Mouse (Mus musculus) liver, embryonic 13.5 days (tissue): ENCODE data around the gene Dgkh. TPM values are rescaled to one million over a fixed set of nuclear protein-coding genes. Genes with fewer than 3 reads are reported as not detected.

Experiments used
- ATAC-seq: fragments of 200-750 bp; cut with Nextera tagmentation; 2 replicates; pipeline ENCODE4 v1.8.0; 2017; ENCODE audit warnings: low read depth, mild to moderate bottlenecking, moderate number of reproducible peaks, moderate library complexity
- DNase-seq: peaks from one replicate; pipeline ENCODE4 v3.0.0; 2022
- H3K27ac ChIP-seq: fragments of 300-500 bp; sonication (generic); 2 replicates; pipeline ENCODE4 v1.5.1; 2015; ENCODE audit warnings: moderate library complexity, mild to moderate bottlenecking, inconsistent platforms
- H3K27me3 ChIP-seq: fragments of 300-500 bp; sonication (generic); 2 replicates; pipeline ENCODE4 v1.6.1; 2015; ENCODE audit warnings: mild to moderate bottlenecking, inconsistent platforms
- H3K36me3 ChIP-seq: fragments of 300-500 bp; sonication (generic); 2 replicates; pipeline ENCODE4 v1.6.1; 2015; ENCODE audit warnings: mild to moderate bottlenecking, inconsistent platforms
- H3K4me1 ChIP-seq: fragments of 300-500 bp; sonication (generic); replicated peaks from 2 replicates; pipeline ENCODE4 v1.6.1; 2015; ENCODE audit warnings: inconsistent platforms
- H3K4me2 ChIP-seq: fragments of 300-500 bp; sonication (generic); 2 replicates; pipeline ENCODE4 v1.6.1; 2015; ENCODE audit warnings: inconsistent platforms, mild to moderate bottlenecking, moderate library complexity
- H3K4me3 ChIP-seq: fragments of 300-500 bp; sonication (generic); replicated peaks from 2 replicates; pipeline ENCODE4 v1.5.1; 2015; ENCODE audit warnings: mild to moderate bottlenecking, inconsistent platforms
- H3K9ac ChIP-seq: fragments of 300-500 bp; sonication (generic); 2 replicates; pipeline ENCODE4 v1.6.1; 2015; ENCODE audit warnings: mild to moderate bottlenecking, inconsistent platforms
- H3K9me3 ChIP-seq: fragments of 300-500 bp; sonication (generic); replicated peaks from 2 replicates; pipeline ENCODE4 v1.6.1; 2016; ENCODE audit warnings: inconsistent platforms
- WGBS: fragments of 180-500 bp; shearing (Covaris S2); methylation state at CpG from one replicate; pipeline ENCODE4 v1.1.7; 2015; ENCODE audit not compliant: insufficient replicate concordance; 5-methylcytosine and 5-hydroxymethylcytosine counted together
- polyA plus RNA-seq: library from polyadenylated mRNA; unstranded; fragments of >200 nt; fragmentation: Nextera tagmentation; extraction: Ambion mirVana; gene quantifications from 2 replicates; pipeline ENCODE4 v1.2.1, GENCODE M21; 2015

Gene Dgkh
- polyA plus RNA-seq, 1 experiment from 2014 or later, result 0.36 TPM

DNA sequence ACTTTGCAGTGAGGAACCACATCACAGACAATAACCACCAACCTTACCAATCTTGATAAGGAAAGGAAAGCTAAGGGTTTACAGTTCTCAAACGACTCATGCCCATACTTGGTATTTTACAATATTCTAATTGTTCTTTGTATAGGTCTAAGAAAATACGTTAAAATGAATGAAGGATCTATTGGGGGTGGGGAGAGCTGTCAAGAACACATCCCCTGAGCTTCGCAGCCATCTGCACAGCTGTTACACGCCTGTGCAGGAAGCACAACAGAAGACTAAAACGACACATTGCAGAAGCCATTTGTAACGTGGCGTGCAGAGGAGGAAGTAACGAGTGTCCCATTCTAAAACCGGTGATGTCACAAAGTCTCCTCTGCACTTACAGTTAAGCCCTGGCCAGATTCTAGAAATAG lies 113.7 kb downstream of the Dgkh start:
- H3K36me3 ChIP-seq, result no peaks in the 10 kb centered on the region
- no peak overlapping the region for H3K9ac ChIP-seq
- WGBS, result 52% methylated on average over 9 of the region's 9 CpGs
- H3K4me3 ChIP-seq, result no peak overlapping the region
- H3K27ac ChIP-seq, result no peak overlapping the region
- H3K9me3 ChIP-seq, result no peaks in the 10 kb centered on the region
- no peaks in the 10 kb centered on the region for H3K27me3 ChIP-seq
- ATAC-seq (no peak), DNase-seq (no peak)
- no peaks in the 10 kb centered on the region for H3K4me1 ChIP-seq
- no peak overlapping the region for H3K4me2 ChIP-seq

DNA sequence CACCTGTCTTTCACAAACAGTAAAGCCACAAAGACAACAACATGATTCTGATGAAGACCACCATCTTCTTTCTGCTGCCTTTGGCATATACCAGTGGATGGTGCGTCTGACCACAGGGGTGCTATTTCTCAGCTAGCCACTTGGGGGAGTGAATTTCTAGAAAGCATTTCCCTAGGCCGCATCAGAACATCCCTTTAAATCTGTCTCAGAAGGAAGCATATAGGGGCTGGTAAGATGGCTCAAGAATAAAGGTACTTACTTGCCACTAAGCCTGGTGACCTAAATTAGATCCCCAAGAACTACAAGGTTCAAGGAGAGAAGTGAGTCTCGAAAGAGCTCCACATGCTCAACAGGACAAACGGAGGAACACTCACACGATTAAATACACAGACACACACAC lies 119.0 kb downstream of the Dgkh start:
- DNase-seq, result no peak
- Histone ChIP-seq H3K4me1 (no peaks in the 10 kb centered on the region), H3K4me3 (no peak overlapping the region), H3K9ac (no peak overlapping the region), H3K4me2 (no peak overlapping the region), H3K36me3 (no peaks in the 10 kb centered on the region), H3K27ac (no peak overlapping the region), H3K9me3 (no peaks in the 10 kb centered on the region), H3K27me3 (no peaks in the 10 kb centered on the region)
- no peak for ATAC-seq
- WGBS, result 70% methylated on average over 5 of the region's 5 CpGs

DNA sequence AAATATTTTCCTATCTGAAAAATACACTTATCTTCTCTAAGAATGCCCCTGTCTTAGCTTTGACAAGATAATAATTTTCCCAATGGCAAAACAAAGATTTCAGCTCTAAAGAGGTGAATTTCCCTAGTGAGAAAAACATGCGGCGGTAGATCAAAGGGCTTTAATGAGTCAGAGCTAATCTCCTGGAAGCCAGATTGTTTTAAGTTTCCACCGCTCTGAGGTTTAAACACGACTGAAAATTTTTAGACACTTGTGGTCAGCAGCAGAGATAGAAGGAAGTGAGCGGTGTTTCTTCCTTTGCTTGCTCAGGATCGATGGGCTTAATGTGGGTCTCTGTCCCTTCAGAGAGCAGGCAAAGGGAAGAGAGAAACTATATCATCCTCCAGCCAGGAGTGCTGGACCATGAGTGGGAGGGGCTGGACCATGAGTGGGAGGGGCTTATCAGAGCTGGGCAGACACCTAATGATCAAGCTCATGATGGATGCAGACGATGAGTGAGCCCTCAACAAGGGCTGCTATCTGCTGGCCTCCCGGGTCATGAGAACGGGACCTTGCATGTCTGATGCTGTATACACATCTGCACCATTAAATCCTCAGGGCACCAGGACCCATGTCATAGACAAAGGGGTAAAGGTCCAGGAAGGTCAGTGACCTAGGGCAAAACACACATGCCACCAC lies 120.3 kb downstream of the Dgkh start:
- no peak overlapping the region for H3K27ac ChIP-seq
- no peak overlapping the region for H3K9ac ChIP-seq
- no peak overlapping the region for H3K4me2 ChIP-seq
- no peaks in the 10 kb centered on the region for H3K36me3 ChIP-seq
- 44% methylated on average over 9 of the region's 9 CpGs for WGBS
- ATAC-seq (peak; percentile 59; the same call in 1 of the 2 replicates), DNase-seq (no peak)
- no peak overlapping the region for H3K4me3 ChIP-seq
- H3K9me3 ChIP-seq, result no peaks in the 10 kb centered on the region
- H3K27me3 ChIP-seq, result no peaks in the 10 kb centered on the region
- H3K4me1 ChIP-seq, result no peaks in the 10 kb centered on the region

DNA sequence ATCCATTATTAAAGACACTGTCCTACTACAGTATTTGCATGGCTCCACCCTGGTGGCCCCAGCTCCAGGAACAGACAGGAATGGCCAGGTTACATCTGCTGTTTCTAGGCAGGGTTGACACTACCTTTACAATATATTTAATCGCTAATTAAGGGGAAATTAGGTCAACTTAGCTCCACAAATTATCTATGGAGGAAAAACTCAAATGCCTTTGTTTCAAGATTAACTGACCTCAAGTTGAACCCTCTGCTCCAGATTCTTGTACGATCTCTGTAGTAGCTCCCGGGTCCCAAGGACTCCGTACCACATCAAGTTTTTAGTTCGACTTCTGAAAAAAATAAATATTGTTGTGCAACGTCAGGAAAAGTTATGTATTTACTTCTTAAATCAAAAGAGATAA lies 137.7 kb downstream of the Dgkh start:
- ATAC-seq, result no peak
- no peaks in the 10 kb centered on the region for H3K27me3 ChIP-seq
- no peak for DNase-seq
- no peak overlapping the region for H3K27ac ChIP-seq
- H3K4me3 ChIP-seq, result no peak overlapping the region
- no peaks in the 10 kb centered on the region for H3K9me3 ChIP-seq
- no peak overlapping the region for H3K4me2 ChIP-seq
- H3K4me1 ChIP-seq, result 0 out of 2 replicates have a peak, but pooled peaks cover 2% of the 10 kb centered on the region
- WGBS, result 71% methylated on average over 6 of the region's 6 CpGs
- no peak overlapping the region for H3K9ac ChIP-seq
- no peaks in the 10 kb centered on the region for H3K36me3 ChIP-seq

DNA sequence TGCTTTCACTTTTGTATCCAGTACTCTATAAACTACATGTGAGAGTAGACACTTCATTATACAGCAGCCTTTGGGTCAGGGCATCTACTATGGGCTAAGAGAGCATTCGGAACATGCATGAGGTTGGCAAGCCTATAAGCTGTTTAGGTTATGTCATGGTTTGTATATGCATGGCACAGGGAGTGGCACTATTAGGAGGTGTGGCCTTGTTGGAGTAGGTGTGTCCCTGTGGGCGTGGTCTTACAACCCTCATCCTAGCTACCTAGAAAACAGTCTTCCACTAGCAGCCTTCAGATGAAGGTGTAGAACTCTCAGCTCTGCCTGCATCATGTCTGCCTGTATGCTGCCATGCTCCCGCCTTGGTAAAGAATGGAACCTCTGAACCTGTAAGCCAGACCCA lies 139.6 kb downstream of the Dgkh start:
- H3K9ac ChIP-seq, result no peak overlapping the region
- no peak overlapping the region for H3K27ac ChIP-seq
- H3K4me2 ChIP-seq, result no peak overlapping the region
- no peak overlapping the region for H3K4me3 ChIP-seq
- 67% methylated on average over 3 of the region's 3 CpGs for WGBS
- H3K27me3 ChIP-seq, result no peaks in the 10 kb centered on the region
- H3K36me3 ChIP-seq, result no peaks in the 10 kb centered on the region
- peak; percentile 77 for ATAC-seq
- 0 out of 2 replicates have a peak, but pooled peaks cover 2% of the 10 kb centered on the region for H3K4me1 ChIP-seq
- no peaks in the 10 kb centered on the region for H3K9me3 ChIP-seq
- DNase-seq, result no peak

DNA sequence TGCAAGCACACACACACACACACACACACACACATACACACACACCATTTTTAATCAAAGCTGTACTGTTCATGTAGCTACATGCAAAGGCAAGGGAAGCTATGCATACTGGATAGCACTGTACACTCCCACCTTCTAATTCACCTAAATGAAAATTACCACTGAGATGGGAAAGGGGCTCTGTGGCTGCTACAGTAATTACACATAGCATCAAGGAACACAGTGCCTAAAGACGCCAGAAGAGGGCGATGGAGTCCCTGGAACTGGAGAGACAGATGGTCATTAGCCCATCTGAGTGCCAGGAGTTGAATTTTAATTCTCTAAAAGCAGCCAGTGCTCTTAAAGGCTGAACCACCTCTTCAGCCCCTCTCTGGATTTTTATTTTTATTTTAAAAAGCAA lies 142.2 kb downstream of the Dgkh start:
- Histone ChIP-seq H3K36me3 (no peaks in the 10 kb centered on the region), H3K9me3 (no peaks in the 10 kb centered on the region), H3K9ac (no peak overlapping the region), H3K4me1 (0 out of 2 replicates have a peak, but pooled peaks cover 2% of the 10 kb centered on the region), H3K4me2 (no peak overlapping the region), H3K4me3 (no peak overlapping the region), H3K27ac (no peak overlapping the region), H3K27me3 (no peaks in the 10 kb centered on the region)
- WGBS, result 5% methylated on average over 2 of the region's 2 CpGs
- DNase-seq, result no peak
- ATAC-seq, result no peak

DNA sequence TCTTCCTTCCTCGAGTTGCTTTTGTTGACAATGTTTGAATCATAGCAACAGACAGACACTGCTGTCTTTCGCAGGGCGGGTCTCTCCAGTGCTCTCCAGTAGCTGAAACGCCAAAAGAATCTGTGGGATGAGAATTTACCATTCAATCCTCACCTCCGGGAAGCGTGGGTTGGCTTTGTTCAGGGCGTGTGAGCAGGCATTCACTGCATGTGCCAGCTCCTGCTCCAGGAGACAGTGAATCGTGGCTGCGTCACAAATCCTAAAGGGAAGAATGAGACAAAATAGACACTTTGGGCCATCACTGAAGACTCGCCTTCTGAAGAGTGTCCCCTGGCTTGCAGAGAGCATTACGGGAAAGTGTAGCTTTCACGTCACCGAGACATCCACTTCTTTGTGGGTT lies 148.4 kb downstream of the Dgkh start:
- no peaks in the 10 kb centered on the region for H3K9me3 ChIP-seq
- 78% methylated on average over 13 of the region's 13 CpGs for WGBS
- H3K27me3 ChIP-seq, result no peaks in the 10 kb centered on the region
- no peak overlapping the region for H3K4me2 ChIP-seq
- DNase-seq (no peak), ATAC-seq (no peak)
- H3K36me3 ChIP-seq, result no peaks in the 10 kb centered on the region; the same call in 1 of the 2 replicates
- no peak overlapping the region for H3K4me3 ChIP-seq
- no peak overlapping the region for H3K9ac ChIP-seq
- H3K27ac ChIP-seq, result no peak overlapping the region
- 0 out of 2 replicates have a peak, but pooled peaks cover 2% of the 10 kb centered on the region for H3K4me1 ChIP-seq

DNA sequence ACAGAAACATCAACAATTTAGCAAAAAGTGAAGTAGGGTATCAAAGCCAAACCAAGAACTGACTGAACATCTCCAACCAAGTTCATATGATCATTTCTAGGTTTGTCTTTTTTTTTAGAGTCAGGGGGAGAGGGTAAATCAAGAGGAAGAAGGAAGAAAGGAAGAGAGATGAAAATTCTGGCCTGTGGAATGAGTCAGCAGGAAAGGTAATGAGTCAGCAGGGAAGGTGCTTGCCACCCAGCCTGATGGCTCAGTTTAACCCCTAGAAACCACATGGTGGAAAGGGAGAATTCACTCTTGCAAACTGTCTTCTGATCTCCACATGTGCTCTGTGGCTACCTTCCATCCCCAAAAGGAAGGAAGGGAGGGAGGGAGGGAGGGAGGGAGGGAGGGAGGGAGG lies 149.4 kb downstream of the Dgkh start:
- Histone ChIP-seq H3K27me3 (no peaks in the 10 kb centered on the region), H3K4me2 (no peak overlapping the region), H3K36me3 (no peaks in the 10 kb centered on the region; the same call in 1 of the 2 replicates), H3K4me3 (no peak overlapping the region), H3K9me3 (no peaks in the 10 kb centered on the region), H3K27ac (no peak overlapping the region), H3K9ac (no peak overlapping the region), H3K4me1 (0 out of 2 replicates have a peak, but pooled peaks cover 2% of the 10 kb centered on the region)
- ATAC-seq (peak; percentile 51; the same call in 1 of the 2 replicates), DNase-seq (peak; percentile 40)

DNA sequence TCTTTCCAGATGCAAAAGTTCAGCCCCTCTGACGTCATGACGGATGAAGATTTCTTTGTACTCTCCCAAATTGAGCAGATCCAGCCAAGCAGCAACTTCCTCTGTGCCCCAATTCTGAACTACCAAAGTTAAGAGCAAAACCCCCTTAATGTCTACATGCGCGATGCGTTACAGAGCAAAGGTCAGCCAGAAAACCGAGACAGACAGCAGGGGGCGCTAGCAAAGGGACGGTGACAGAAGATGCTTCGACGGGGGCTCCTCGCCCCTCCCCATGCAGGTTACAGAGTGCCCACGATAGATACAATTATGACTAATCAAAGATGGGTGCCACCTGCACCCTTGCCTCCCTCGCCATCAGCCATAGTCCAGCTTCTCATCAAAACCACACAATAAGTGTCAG lies 156.7 kb downstream of the Dgkh start:
- no peaks in the 10 kb centered on the region for H3K9me3 ChIP-seq
- no peak overlapping the region for H3K4me2 ChIP-seq
- no peak overlapping the region for H3K4me3 ChIP-seq
- no peak overlapping the region for H3K9ac ChIP-seq
- no peaks in the 10 kb centered on the region for H3K27me3 ChIP-seq
- 69% methylated on average over 13 of the region's 13 CpGs for WGBS
- DNase-seq, result no peak
- no peak overlapping the region for H3K27ac ChIP-seq
- H3K4me1 ChIP-seq, result no peaks in the 10 kb centered on the region
- no peak for ATAC-seq
- H3K36me3 ChIP-seq, result no peaks in the 10 kb centered on the region

DNA sequence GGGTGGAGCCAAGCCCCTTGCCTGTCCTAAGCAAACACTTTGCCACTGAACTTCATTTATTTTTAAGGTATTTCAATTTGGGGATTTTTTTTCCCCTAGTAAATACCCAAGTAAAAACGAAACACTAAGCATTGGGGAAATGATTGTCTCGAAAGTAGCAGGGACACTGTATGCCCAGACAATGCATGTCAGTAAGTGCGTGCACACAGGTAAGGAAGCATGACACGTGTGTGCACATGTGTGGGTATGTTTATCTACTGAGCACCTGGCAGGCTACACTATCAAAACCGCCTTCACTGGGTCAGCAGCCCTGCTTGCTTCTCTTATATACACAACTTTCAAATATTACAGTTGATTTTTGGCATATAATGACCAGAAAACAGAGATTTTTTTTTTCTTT lies 164.2 kb downstream of the Dgkh start:
- no peak for ATAC-seq
- Histone ChIP-seq H3K9ac (no peak overlapping the region), H3K27me3 (no peaks in the 10 kb centered on the region), H3K9me3 (no peaks in the 10 kb centered on the region), H3K4me2 (no peak overlapping the region), H3K4me1 (no peaks in the 10 kb centered on the region), H3K36me3 (no peaks in the 10 kb centered on the region), H3K4me3 (no peak overlapping the region), H3K27ac (no peak overlapping the region)
- WGBS, result 69% methylated on average over 5 of the region's 5 CpGs
- DNase-seq, result no peak

DNA sequence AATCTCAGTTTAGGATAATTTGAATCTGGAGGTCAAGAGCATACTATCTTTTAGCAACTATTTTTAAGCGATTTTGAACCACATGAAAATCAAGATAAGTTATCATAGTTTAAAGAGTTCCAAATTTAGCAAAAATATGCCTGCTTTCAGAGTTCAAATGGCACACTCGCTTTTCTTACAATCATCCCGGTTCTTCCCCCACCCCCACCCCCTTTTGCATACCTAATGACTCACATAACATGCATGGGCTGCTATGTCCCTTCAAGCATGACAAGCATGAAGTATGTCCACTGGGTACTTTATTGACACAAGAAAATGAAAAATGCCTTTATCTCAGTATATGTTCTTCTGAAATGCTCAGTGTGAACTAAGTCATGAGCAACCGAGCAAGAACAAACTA lies 166.1 kb downstream of the Dgkh start:
- H3K9me3 ChIP-seq, result no peaks in the 10 kb centered on the region
- no peak overlapping the region for H3K4me2 ChIP-seq
- H3K27ac ChIP-seq, result no peak overlapping the region
- H3K4me3 ChIP-seq, result no peak overlapping the region
- DNase-seq, result no peak
- no peak for ATAC-seq
- H3K4me1 ChIP-seq, result no peaks in the 10 kb centered on the region
- no peaks in the 10 kb centered on the region for H3K36me3 ChIP-seq
- H3K27me3 ChIP-seq, result no peaks in the 10 kb centered on the region
- 55% methylated on average over 4 of the region's 4 CpGs for WGBS
- H3K9ac ChIP-seq, result no peak overlapping the region

DNA sequence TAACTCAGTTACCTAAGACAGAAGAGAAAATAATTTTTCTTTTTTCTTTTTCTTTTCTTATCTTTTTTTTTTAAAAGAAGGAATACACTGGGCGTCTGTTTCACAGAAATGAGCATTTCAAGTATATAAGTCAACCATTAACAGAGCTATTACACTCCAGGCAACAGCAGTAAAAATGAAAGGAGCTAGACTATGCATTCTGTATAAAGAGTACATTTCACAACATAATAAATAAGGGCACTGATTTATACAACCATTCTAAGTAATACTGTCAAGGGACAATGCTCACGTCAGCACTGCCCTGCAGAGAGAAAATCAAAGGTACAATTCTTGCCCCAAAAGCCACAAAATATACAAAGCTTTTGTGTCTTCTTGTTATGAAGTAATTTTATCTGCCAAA lies 168.3 kb downstream of the Dgkh start:
- Histone ChIP-seq H3K9me3 (no peaks in the 10 kb centered on the region), H3K4me1 (no peaks in the 10 kb centered on the region), H3K36me3 (no peaks in the 10 kb centered on the region), H3K27ac (no peak overlapping the region), H3K9ac (no peak overlapping the region), H3K27me3 (no peaks in the 10 kb centered on the region), H3K4me2 (no peak overlapping the region), H3K4me3 (no peak overlapping the region)
- no peak for ATAC-seq
- DNase-seq, result no peak
- 55% methylated on average over 2 of the region's 2 CpGs for WGBS
